Mouse (Mus musculus): ENCODE data around the gene Mindy4b-ps.

GRCm38 (mm10) chr3:58843415-58843814, 21.3 kb upstream of the Mindy4b-ps start:
- TF ChIP-seq POLR2A (IDR thresholded peaks at IDR 0.05; ENCODE audit: borderline replicate concordance, control insufficient read depth, low read depth, low read length) (no peak), CTCF (IDR thresholded peaks at IDR 0.05; ENCODE audit: control insufficient read depth, insufficient read depth, low read length) (peak; percentile 29; the same call in 1 of the 2 replicates)

All from bone marrow, adult 2 months (tissue).